Mouse (Mus musculus) heart, embryonic 14.5 days (tissue): Measurements from ENCODE around the gene Sds. TPM values are rescaled to one million over a fixed set of nuclear protein-coding genes. Genes with fewer than 3 reads are reported as not detected.

Experiments
- ATAC-seq: fragments of 200-750 bp; cut with Nextera tagmentation; 2 replicates; pipeline ENCODE4 v1.8.0; 2017; ENCODE audit warnings: low read depth, moderate TSS enrichment; ENCODE audit not compliant: insufficient number of reproducible peaks, insufficient read depth, low FRiP score
- H3K27ac ChIP-seq, 2 experiments: fragments of 200-500 bp in 1 of 2; fragments of 300-500 bp in 1 of 2; sonication (generic) in 1 of 2; replicated peaks in 1 of 2; 2 replicates each; pipeline ENCODE4 v1.5.1; 2012 to 2014; ENCODE audit warnings: low read depth in 2 of 2, low read length in 2 of 2, control low read depth in 1 of 2, mild to moderate bottlenecking in 1 of 2, mixed read lengths in 1 of 2; ENCODE audit not compliant: control insufficient read depth in 1 of 2, insufficient read depth in 1 of 2
- H3K27me3 ChIP-seq: fragments of 300-500 bp; sonication (generic); 2 replicates; pipeline ENCODE4 v1.6.1; 2014; ENCODE audit warnings: mild to moderate bottlenecking, low read length, control low read depth; ENCODE audit not compliant: control insufficient read depth, insufficient read depth
- H3K36me3 ChIP-seq: fragments of 300-500 bp; sonication (generic); 2 replicates; pipeline ENCODE4 v1.6.1; 2014; ENCODE audit warnings: mild to moderate bottlenecking, control low read depth, low read length, mixed read lengths; ENCODE audit not compliant: control insufficient read depth, insufficient read depth
- H3K4me1 ChIP-seq, 2 experiments: fragments of 200-500 bp in 1 of 2; fragments of 300-500 bp in 1 of 2; sonication (generic) in 1 of 2; 2 replicates each; pipeline ENCODE4 v1.6.1; 2012 to 2014; ENCODE audit warnings: low read length in 2 of 2, control low read depth in 1 of 2, mixed read lengths in 1 of 2; ENCODE audit not compliant: control insufficient read depth in 2 of 2, insufficient read depth in 2 of 2
- H3K4me2 ChIP-seq: fragments of 300-500 bp; sonication (generic); 2 replicates; pipeline ENCODE4 v1.6.1; 2014; ENCODE audit warnings: mild to moderate bottlenecking, low read length
- H3K4me3 ChIP-seq, 2 experiments: fragments of 200-500 bp in 1 of 2; fragments of 300-500 bp in 1 of 2; sonication (generic) in 1 of 2; 2 replicates each; pipeline ENCODE4 v1.5.1; 2012 to 2014; ENCODE audit warnings: low read length in 2 of 2, mild to moderate bottlenecking in 2 of 2, control low read depth in 1 of 2, low read depth in 1 of 2, moderate library complexity in 1 of 2; ENCODE audit not compliant: control insufficient read depth in 1 of 2, insufficient read depth in 1 of 2
- H3K9ac ChIP-seq: fragments of 300-500 bp; sonication (generic); 2 replicates; pipeline ENCODE4 v1.6.1; 2014; ENCODE audit warnings: mild to moderate bottlenecking, low read length
- H3K9me3 ChIP-seq: fragments of 300-500 bp; sonication (generic); 2 replicates; pipeline ENCODE4 v1.6.1; 2016; ENCODE audit warnings: low read length, control low read depth; ENCODE audit not compliant: control insufficient read depth
- WGBS: fragments of 180-500 bp; shearing (Covaris S2); extraction: QIAGEN DNeasy Blood & Tissue Kit; methylation state at CpG from one replicate; pipeline ENCODE4 v1.1.7; 2014; 5-methylcytosine and 5-hydroxymethylcytosine counted together
- polyA plus RNA-seq: library from polyadenylated mRNA; unstranded; fragments of >200 nt; fragmentation: Nextera tagmentation; extraction: Ambion mirVana; gene quantifications from 2 replicates; pipeline ENCODE4 v1.2.1, GENCODE M21; 2014

The Sds gene
- polyA plus RNA-seq, 1 experiment from 2014 or later, result not detected

- no peak overlapping the region for H3K9ac ChIP-seq
- no peak overlapping the region for H3K4me3 ChIP-seq
- 90% methylated on average over 8 of the region's 8 CpGs for WGBS
- ATAC-seq, result no peak
- H3K4me1 ChIP-seq, result peaks cover 0 to 11% of the 10 kb centered on the region in 2 experiments; a peak in 3 of 4 replicates
- H3K27ac ChIP-seq, result no peak overlapping the region
- no peaks in the 10 kb centered on the region for H3K27me3 ChIP-seq
- H3K4me2 ChIP-seq, result no peak overlapping the region
- no peaks in the 10 kb centered on the region for H3K36me3 ChIP-seq
- no peaks in the 10 kb centered on the region for H3K9me3 ChIP-seq
Observed at GRCm38 (mm10) chr5:120531631-120532030, 55.3 kb downstream of the Sds start.

Other genes with a start within 250 kb of the Sds start
- gene Lhx5, start 44.8 kb upstream of the Sds start, polyA plus RNA-seq, result not detected in 2 replicates
- gene Sdsl, start 3.7 kb upstream of the Sds start, polyA plus RNA-seq, result 14.1 and 14.4 TPM in 2 replicates
- gene Plbd2, start 27.1 kb downstream of the Sds start, polyA plus RNA-seq, result 35.1 and 36.1 TPM in 2 replicates
- 3.1 TPM in 2 replicates for gene Slc8b1, start 34.6 kb downstream of the Sds start, polyA plus RNA-seq
- gene Tpcn1, start 112.1 kb downstream of the Sds start, polyA plus RNA-seq, result 14.5 and 17.1 TPM in 2 replicates
- gene Iqcd, start 112.5 kb downstream of the Sds start, polyA plus RNA-seq, result 0.43 TPM in 1 of 2 replicates, not detected in the other
- 5.6 and 6.2 TPM in 2 replicates for gene Rita1, start 136.1 kb downstream of the Sds start, polyA plus RNA-seq
- 17.9 and 18.9 TPM in 2 replicates for gene Ddx54, start 136.2 kb downstream of the Sds start, polyA plus RNA-seq
- not detected in 2 replicates for gene Cfap73, start 157.7 kb downstream of the Sds start, polyA plus RNA-seq
- gene Rasal1, start 172.3 kb downstream of the Sds start, polyA plus RNA-seq, result 0.54 TPM in 1 of 2 replicates, not detected in the other
- gene Dtx1, start 235.4 kb downstream of the Sds start, polyA plus RNA-seq, result 0.27 and 0.54 TPM in 2 replicates